Mouse (Mus musculus) ES-Bruce4 (cell line): ENCODE measurements around the gene Nfe2l1. TPM values are rescaled to one million over a fixed set of nuclear protein-coding genes. Genes with fewer than 3 reads are reported as not detected.

Experiments
- H3K27ac ChIP-seq: 2 replicates; pipeline ENCODE4 v1.5.1; 2012; ENCODE audit warnings: low read length, inconsistent platforms; ENCODE audit not compliant: insufficient read depth
- H3K27me3 ChIP-seq: 2 replicates; pipeline ENCODE4 v1.6.1; 2012; ENCODE audit warnings: mild to moderate bottlenecking, low read length, inconsistent platforms; ENCODE audit not compliant: control insufficient read depth, poor library complexity, insufficient read depth, severe bottlenecking
- H3K36me3 ChIP-seq: 2 replicates; pipeline ENCODE4 v1.6.1; 2012; ENCODE audit warnings: inconsistent platforms, mild to moderate bottlenecking, low read length, moderate library complexity; ENCODE audit not compliant: control insufficient read depth, poor library complexity, insufficient read depth, severe bottlenecking
- H3K4me1 ChIP-seq: one replicate; pipeline ENCODE4 v1.8.1; 2011; ENCODE audit warnings: low read length; ENCODE audit not compliant: control insufficient read depth, insufficient read depth
- H3K4me3 ChIP-seq: 2 replicates; pipeline ENCODE4 v1.5.1; 2011; ENCODE audit warnings: low read depth, mild to moderate bottlenecking, low read length
- H3K9ac ChIP-seq: 2 replicates; pipeline ENCODE4 v1.6.1; 2012; ENCODE audit warnings: low read depth, mild to moderate bottlenecking, inconsistent platforms; ENCODE audit not compliant: poor library complexity, severe bottlenecking
- H3K9me3 ChIP-seq: replicated peaks from 2 replicates; pipeline ENCODE4 v1.6.1; 2012; ENCODE audit warnings: mild to moderate bottlenecking, low read length, inconsistent platforms; ENCODE audit not compliant: control insufficient read depth, poor library complexity, insufficient read depth, severe bottlenecking
- CTCF ChIP-seq: IDR thresholded peaks from one replicate; pipeline ENCODE4 v1.8.1; 2011; ENCODE audit warnings: low read depth, low read length
- EP300 ChIP-seq: IDR thresholded peaks from 2 replicates; pipeline ENCODE4 v1.6.1; 2011; ENCODE audit warnings: low read depth, low read length; ENCODE audit not compliant: insufficient read depth
- POLR2A ChIP-seq: IDR thresholded peaks from one replicate; pipeline ENCODE4 v1.8.1; 2011; ENCODE audit warnings: low read length; ENCODE audit not compliant: insufficient read depth
- polyA plus RNA-seq: library from polyadenylated mRNA; stranded (reverse); fragments of >200 nt; gene quantifications from 2 replicates; pipeline ENCODE4 v1.2.4, GENCODE M21; 2011; ENCODE audit warnings: low read depth; ENCODE audit not compliant: missing spikeins, insufficient read depth, insufficient read length

The Nfe2l1 gene
- polyA plus RNA-seq, 1 experiment, result 181 TPM

GRCm38 (mm10) chr11:96822675-96823470 lies 6.9 kb downstream of the Nfe2l1 start:
- Histone ChIP-seq H3K4me3 (peak overlapping the region; percentile 75), H3K27me3 (no peaks in the 10 kb centered on the region), H3K9ac (peak overlapping the region; percentile 85), H3K9me3 (no peaks in the 10 kb centered on the region), H3K36me3 (peaks cover 62% of the 10 kb centered on the region), H3K27ac (peak overlapping the region; percentile 66), H3K4me1 (peaks cover 2% of the 10 kb centered on the region)
- TF ChIP-seq CTCF (no peak), EP300 (peak; percentile 54; the same call in 1 of the 2 replicates), POLR2A (no peak)

GRCm38 (mm10) chr11:96821956-96822355 lies 7.8 kb downstream of the Nfe2l1 start:
- no peak for TF ChIP-seq POLR2A
- no peaks in the 10 kb centered on the region for H3K27me3 ChIP-seq
- H3K27ac ChIP-seq, result peak overlapping the region; percentile 66
- H3K4me3 ChIP-seq, result no peak overlapping the region
- peaks cover 62% of the 10 kb centered on the region for H3K36me3 ChIP-seq
- H3K4me1 ChIP-seq, result peaks cover 3% of the 10 kb centered on the region
- H3K9ac ChIP-seq, result peak overlapping the region; percentile 17
- H3K9me3 ChIP-seq, result no peaks in the 10 kb centered on the region

GRCm38 (mm10) chr11:96818128-96818710 lies 11.5 kb downstream of the Nfe2l1 start:
- Histone ChIP-seq H3K9me3 (no peaks in the 10 kb centered on the region), H3K36me3 (peaks cover 68% of the 10 kb centered on the region), H3K27me3 (no peaks in the 10 kb centered on the region), H3K9ac (no peak overlapping the region), H3K27ac (no peak overlapping the region), H3K4me1 (peaks cover 3% of the 10 kb centered on the region), H3K4me3 (no peak overlapping the region)
- no peak for TF ChIP-seq EP300
- TF ChIP-seq CTCF, result no peak
- no peak for TF ChIP-seq POLR2A

GRCm38 (mm10) chr11:96816979-96817378 lies 12.8 kb downstream of the Nfe2l1 start:
- no peaks in the 10 kb centered on the region for H3K9me3 ChIP-seq
- no peak overlapping the region for H3K4me3 ChIP-seq
- TF ChIP-seq CTCF (no peak), EP300 (no peak), POLR2A (no peak)
- H3K36me3 ChIP-seq, result peaks cover 66% of the 10 kb centered on the region
- no peak overlapping the region for H3K27ac ChIP-seq
- peaks cover 3% of the 10 kb centered on the region for H3K4me1 ChIP-seq
- H3K9ac ChIP-seq, result no peak overlapping the region
- no peaks in the 10 kb centered on the region for H3K27me3 ChIP-seq

GRCm38 (mm10) chr11:96816494-96816893 lies 13.3 kb downstream of the Nfe2l1 start:
- no peaks in the 10 kb centered on the region for H3K9me3 ChIP-seq
- peaks cover 3% of the 10 kb centered on the region for H3K4me1 ChIP-seq
- no peak overlapping the region for H3K4me3 ChIP-seq
- peaks cover 66% of the 10 kb centered on the region for H3K36me3 ChIP-seq
- no peak overlapping the region for H3K27ac ChIP-seq
- no peaks in the 10 kb centered on the region for H3K27me3 ChIP-seq
- H3K9ac ChIP-seq, result no peak overlapping the region
- TF ChIP-seq POLR2A (no peak), EP300 (no peak), CTCF (no peak)

GRCm38 (mm10) chr11:96815895-96816294 lies 13.9 kb downstream of the Nfe2l1 start:
- Histone ChIP-seq H3K27me3 (no peaks in the 10 kb centered on the region), H3K9ac (no peak overlapping the region), H3K9me3 (no peaks in the 10 kb centered on the region), H3K4me1 (peaks cover 3% of the 10 kb centered on the region), H3K4me3 (no peak overlapping the region), H3K36me3 (peaks cover 65% of the 10 kb centered on the region), H3K27ac (no peak overlapping the region)
- TF ChIP-seq EP300 (no peak), CTCF (no peak), POLR2A (no peak)
